Mouse (Mus musculus) layer of hippocampus, adult 9-10 months (tissue): ENCODE measurements around the gene Figla.

Experiments
- DNase-seq: peaks from one replicate; pipeline ENCODE4 v3.0.0; 2022; ENCODE audit warnings: low spot score

Gene Figla

DNA sequence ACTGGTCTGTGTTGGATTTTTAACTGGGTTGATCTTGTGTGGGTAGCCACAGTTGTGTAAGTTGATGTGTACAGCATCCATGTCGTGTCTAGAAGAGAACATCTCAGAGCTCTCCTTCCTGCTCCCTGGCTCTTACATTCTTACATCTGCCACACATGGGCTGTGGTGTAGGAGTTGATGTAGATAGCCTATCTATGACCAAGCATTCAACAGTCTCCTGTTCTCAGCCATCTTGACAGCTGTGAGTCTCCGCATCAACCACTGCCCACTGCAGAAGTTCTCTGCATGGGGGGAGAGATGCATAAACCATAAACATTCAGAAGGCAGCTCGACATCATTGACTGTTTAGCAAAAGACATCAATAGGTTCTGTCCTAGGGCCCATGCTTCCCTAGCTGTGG, 53.9 kb downstream of the Figla start:
- no peak for DNase-seq

DNA sequence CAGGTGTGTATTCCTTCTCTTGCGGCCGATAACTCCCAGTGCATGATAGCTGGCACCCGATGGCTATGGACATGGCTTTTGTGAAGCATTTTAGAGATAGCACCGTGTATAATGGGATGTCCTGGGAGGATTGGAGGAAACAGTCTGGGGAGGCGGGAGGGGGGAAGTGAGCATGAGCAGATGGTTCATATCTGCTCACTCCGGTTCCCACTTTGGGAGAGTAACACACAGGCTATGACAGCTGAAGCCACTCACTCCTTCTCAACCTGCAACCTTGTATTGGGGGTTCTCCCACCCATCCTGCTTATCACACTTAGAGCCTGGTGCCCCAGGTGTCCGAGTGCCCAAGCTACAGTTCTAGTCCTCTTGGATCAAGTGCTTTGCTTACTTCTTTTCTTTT, 54.3 kb downstream of the Figla start:
- DNase-seq: no peak
